Mouse (Mus musculus): ENCODE results near the gene Ehd1. TPM values are rescaled to one million over a fixed set of nuclear protein-coding genes. Genes with fewer than 3 reads are reported as not detected.

Ehd1 gene
- polyA plus RNA-seq, 1 experiment: 96.3 TPM

DNA sequence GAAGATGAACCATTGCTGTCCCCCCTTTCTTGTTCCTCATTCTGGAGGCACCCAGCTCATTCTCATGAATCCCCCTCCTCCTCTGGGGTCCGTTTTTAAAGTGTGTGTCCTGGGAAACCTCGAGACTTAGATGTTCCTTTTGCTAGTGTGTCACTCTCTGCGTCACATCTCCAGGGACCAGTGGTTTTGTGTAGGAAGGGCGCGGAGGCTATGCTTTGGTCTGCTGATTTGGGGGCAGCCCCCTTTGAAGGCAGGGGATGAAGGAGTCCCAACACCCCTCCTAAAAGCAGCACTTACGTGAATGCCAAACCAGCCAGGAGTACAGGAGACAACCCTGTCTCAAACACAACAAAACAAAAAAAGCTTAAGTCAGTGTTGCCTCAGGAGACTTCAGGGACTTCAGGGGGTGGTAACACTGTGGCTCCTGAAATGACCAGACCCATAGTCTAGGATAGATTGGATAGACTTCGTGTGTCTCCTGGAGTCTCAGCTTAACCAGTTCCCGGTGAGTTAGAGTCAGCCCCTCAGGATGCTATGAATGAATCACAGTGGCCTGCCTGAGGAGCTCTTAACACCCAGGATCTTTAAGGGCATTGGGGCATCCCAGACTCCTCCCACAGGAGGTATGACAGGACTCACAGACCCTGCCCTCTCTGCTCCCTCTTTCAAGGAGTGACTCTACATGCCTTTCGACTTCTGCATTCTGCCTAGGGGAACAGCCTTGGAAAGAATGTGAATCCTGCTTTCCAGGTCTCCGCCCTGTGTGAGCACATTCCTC lies 1.3 kb downstream of the Ehd1 start:
- peaks cover 50% of the 10 kb centered on the region for H3K4me1 ChIP-seq (ENCODE audit: control insufficient read depth, insufficient read depth, low read length)
- H3K4me3 ChIP-seq (ENCODE audit: insufficient read depth, low read length): peak overlapping the region; percentile 62
- H3K27ac ChIP-seq (ENCODE audit: insufficient read depth, low read depth, low read length): 0 out of 2 replicates have a peak overlapping the region, but pooled peaks have one; percentile 7
- TF ChIP-seq POLR2A (IDR thresholded peaks at IDR 0.05; ENCODE audit: borderline replicate concordance, low read depth, low read length): no peak

DNA sequence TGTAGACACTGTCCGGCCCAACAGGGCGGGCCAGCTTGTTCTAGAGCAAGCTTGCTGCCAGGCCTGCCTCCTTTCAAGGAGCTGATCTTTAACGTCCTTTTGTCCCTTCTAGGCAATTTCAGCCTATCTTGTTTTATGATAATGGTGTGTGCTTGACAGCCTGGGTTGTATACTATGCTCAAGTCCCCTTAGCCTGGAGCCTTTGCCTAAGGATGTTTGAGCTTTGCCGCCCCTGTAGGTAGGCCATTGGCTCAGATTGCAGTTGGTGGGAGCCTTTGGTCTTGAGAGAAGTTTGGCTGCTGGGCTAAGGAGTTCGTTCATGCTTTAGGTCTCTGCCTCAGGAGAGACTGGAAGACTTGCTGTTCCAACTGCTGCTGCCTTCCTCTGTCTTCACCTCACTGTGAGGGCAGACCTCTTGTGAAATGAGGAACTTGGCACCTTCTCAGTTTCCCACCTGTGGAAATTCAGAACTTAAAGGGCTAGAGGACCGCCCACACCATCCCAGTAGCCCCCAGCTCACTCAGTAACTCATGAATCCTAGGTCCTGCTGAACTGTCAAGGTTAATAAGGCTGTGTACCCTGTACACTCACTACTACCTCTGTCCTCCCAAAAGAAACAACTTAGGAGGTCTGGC lies 2.0 kb downstream of the Ehd1 start:
- Histone ChIP-seq H3K4me1 (ENCODE audit: control insufficient read depth, insufficient read depth, low read length) (peaks cover 43% of the 10 kb centered on the region), H3K4me3 (ENCODE audit: insufficient read depth, low read length) (peak overlapping the region; percentile 62), H3K27ac (ENCODE audit: insufficient read depth, low read depth, low read length) (no peak overlapping the region)
- no peak for TF ChIP-seq POLR2A (IDR thresholded peaks at IDR 0.05; ENCODE audit: borderline replicate concordance, low read depth, low read length)
- TF ChIP-seq CTCF (IDR thresholded peaks at IDR 0.05; ENCODE audit: low read depth, low read length): no peak

DNA sequence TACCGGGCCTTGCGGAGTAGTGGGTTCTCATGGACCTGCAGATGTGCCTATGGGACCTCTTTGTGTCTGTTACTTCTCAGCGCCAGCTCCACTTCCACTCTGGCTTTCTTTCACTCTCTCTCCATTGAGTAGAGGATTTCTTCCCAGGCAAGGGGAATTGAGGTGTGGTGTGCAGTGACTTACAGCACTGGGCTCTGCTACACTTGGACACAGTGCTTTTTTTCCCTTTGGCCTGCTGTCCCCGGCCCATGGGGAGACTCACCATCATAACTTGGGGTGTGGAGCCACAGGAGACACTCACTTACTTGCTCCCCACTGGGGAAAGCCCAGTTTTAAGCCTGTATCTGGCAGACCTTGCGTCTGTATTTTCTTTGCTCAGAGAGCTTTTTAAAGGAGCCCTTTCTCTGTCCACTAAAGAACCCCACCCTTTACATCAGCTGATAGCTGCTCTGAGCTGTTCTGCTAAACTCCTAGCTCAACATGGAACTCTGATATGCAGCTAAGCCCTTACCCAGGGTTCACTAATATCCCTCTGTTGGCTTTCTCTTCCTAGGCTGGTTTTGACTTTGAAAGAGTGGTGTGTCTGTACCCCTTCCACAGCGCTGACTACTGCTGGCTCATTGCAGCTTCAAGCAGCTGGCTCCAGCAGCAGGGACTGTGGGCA lies 3.1 kb downstream of the Ehd1 start:
- Histone ChIP-seq H3K4me1 (ENCODE audit: control insufficient read depth, insufficient read depth, low read length) (peaks cover 32% of the 10 kb centered on the region), H3K27ac (ENCODE audit: insufficient read depth, low read depth, low read length) (no peak overlapping the region), H3K4me3 (ENCODE audit: insufficient read depth, low read length) (0 out of 2 replicates have a peak overlapping the region, but pooled peaks have one; percentile 4)
- no peak for TF ChIP-seq POLR2A (IDR thresholded peaks at IDR 0.05; ENCODE audit: borderline replicate concordance, low read depth, low read length)
- TF ChIP-seq CTCF (IDR thresholded peaks at IDR 0.05; ENCODE audit: low read depth, low read length): no peak

DNA sequence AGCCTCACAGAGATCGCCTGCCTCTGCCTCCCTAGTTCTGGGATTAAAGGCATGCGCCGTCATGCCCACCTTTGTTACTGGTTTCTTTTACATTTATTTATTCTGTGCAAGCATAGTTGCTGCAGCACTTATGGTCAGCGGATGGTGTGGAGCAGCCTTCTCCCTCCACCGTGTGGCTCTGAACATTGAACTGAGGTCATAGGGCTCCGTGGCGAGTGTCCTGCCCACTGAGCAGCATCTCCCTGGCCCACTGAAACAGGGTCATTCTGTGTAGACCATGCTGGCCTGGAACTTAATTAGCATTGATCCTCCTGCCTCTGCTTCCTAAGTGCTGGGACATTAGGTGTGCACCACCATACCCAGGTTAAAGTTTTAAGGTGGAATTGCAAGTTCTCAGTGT lies 4.0 kb downstream of the Ehd1 start:
- peaks cover 25% of the 10 kb centered on the region for H3K4me1 ChIP-seq (ENCODE audit: control insufficient read depth, insufficient read depth, low read length)
- no peak overlapping the region for H3K4me3 ChIP-seq (ENCODE audit: insufficient read depth, low read length)
- H3K27ac ChIP-seq (ENCODE audit: insufficient read depth, low read depth, low read length): no peak overlapping the region
- TF ChIP-seq POLR2A (IDR thresholded peaks at IDR 0.05; ENCODE audit: borderline replicate concordance, low read depth, low read length) (no peak), CTCF (IDR thresholded peaks at IDR 0.05; ENCODE audit: low read depth, low read length) (no peak)

DNA sequence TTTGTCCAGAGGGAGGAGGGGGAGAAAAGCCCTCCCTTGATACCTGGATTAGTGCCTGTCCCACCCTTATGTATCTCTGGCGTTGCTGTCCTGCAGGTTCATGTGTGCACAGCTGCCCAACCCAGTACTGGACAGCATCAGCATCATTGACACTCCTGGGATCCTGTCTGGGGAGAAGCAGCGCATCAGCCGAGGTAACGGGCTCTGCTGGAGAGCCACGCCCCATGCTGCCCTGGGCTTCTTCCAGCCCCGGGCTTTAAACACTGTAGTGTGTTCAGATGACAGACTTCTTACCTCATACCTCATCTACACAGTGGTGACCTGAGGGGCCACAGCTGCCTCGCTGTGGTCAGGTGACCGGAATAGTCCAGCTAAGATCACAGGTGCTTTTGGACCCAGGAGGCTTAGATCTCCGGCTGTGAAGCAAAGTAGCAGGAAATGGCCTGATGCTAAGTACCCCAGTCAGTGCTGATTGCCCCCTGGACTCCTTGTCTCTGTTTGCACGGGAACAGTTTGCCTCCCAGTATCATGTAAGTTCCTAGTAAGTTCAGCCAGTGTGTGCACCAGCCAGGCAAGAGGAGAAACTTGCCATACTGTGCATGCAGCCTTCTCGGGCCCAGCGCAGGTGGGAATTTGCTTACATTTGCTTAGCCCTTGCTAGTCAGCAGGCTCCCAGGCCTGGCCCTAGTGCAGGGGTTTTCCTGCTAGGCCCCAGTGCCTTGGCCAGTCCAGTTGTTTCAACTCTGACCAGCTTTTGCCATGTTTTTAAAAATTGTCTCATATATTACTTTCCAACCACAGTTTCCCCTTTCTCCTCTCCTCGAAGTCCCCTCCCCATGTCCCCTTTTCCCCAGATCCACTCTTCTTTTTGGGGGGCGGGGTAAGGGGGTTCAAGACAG lies 4.8 kb downstream of the Ehd1 start:
- H3K4me3 ChIP-seq (ENCODE audit: insufficient read depth, low read length): no peak overlapping the region
- peaks cover 22% of the 10 kb centered on the region for H3K4me1 ChIP-seq (ENCODE audit: control insufficient read depth, insufficient read depth, low read length)
- H3K27ac ChIP-seq (ENCODE audit: insufficient read depth, low read depth, low read length): no peak overlapping the region
- no peak for TF ChIP-seq CTCF (IDR thresholded peaks at IDR 0.05; ENCODE audit: low read depth, low read length)

DNA sequence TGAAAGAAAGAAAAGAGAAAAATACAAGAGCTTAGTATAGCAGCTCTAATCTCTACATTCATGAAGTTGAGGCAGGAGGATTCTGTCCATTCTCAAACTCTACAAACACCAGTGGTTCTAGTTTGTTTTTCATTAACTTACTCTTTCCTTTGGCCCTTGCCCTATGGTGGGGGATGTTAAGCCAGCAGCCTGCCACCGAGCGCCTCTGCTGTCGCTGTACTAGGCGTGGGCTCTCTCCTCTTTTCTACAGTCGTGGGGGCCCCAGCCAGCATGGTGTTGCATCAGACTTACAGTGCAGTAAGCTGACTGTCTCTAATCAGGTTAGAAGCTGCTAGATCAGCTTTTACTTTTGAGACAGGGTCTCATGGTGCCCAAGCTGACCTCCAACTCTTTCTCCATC lies 6.5 kb downstream of the Ehd1 start:
- no peak overlapping the region for H3K4me3 ChIP-seq (ENCODE audit: insufficient read depth, low read length)
- no peak overlapping the region for H3K27ac ChIP-seq (ENCODE audit: insufficient read depth, low read depth, low read length)
- no peak for TF ChIP-seq CTCF (IDR thresholded peaks at IDR 0.05; ENCODE audit: low read depth, low read length)
- TF ChIP-seq POLR2A (IDR thresholded peaks at IDR 0.05; ENCODE audit: borderline replicate concordance, low read depth, low read length): no peak
- H3K4me1 ChIP-seq (ENCODE audit: control insufficient read depth, insufficient read depth, low read length): peaks cover 25% of the 10 kb centered on the region

DNA sequence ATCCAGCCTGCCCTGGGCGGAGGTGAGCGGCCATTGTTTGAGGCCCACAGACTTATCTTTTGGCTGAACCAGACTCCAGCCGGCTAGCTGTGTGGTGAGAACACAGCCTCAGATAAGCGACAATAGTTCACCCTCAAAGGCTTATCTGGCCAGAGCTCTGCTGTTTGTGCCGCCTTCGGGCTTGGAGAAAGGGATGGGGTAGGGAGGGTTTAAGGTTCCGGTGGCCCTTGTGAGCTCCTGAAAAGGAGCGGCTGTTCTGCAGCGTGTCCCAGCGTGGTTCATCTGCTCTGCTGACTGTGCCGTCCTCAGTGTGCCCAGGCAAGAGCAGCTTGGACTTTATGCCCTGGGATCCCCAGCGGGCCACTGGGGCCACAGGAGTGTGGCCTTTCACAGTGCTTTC lies 8.0 kb downstream of the Ehd1 start:
- Histone ChIP-seq H3K4me1 (ENCODE audit: control insufficient read depth, insufficient read depth, low read length) (peaks cover 19% of the 10 kb centered on the region), H3K27ac (ENCODE audit: insufficient read depth, low read depth, low read length) (no peak overlapping the region), H3K4me3 (ENCODE audit: insufficient read depth, low read length) (no peak overlapping the region)
- TF ChIP-seq POLR2A (IDR thresholded peaks at IDR 0.05; ENCODE audit: borderline replicate concordance, low read depth, low read length) (no peak), CTCF (IDR thresholded peaks at IDR 0.05; ENCODE audit: low read depth, low read length) (no peak)

DNA sequence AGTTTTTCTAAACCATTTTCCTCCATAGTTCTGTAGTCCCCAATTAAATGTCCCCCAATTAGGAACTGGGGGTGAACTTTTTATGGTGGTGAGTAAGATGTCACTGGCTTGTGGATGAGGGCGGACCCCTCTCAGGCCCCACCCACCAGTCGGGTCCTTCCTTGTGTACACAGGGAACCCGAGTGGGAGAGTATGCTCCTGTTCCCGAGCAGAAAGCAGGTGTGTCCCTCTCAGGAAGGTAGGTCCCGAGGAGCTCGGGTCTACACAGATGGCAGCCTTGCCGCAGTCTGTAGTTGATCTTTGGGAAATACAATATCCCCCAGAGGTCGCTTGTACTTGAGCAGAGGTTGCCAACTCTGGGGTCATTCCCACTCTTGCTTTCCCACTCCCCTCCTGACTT lies 8.7 kb downstream of the Ehd1 start:
- Histone ChIP-seq H3K4me1 (ENCODE audit: control insufficient read depth, insufficient read depth, low read length) (peaks cover 19% of the 10 kb centered on the region), H3K4me3 (ENCODE audit: insufficient read depth, low read length) (no peak overlapping the region), H3K27ac (ENCODE audit: insufficient read depth, low read depth, low read length) (no peak overlapping the region)
- no peak for TF ChIP-seq CTCF (IDR thresholded peaks at IDR 0.05; ENCODE audit: low read depth, low read length)
- no peak for TF ChIP-seq POLR2A (IDR thresholded peaks at IDR 0.05; ENCODE audit: borderline replicate concordance, low read depth, low read length)

DNA sequence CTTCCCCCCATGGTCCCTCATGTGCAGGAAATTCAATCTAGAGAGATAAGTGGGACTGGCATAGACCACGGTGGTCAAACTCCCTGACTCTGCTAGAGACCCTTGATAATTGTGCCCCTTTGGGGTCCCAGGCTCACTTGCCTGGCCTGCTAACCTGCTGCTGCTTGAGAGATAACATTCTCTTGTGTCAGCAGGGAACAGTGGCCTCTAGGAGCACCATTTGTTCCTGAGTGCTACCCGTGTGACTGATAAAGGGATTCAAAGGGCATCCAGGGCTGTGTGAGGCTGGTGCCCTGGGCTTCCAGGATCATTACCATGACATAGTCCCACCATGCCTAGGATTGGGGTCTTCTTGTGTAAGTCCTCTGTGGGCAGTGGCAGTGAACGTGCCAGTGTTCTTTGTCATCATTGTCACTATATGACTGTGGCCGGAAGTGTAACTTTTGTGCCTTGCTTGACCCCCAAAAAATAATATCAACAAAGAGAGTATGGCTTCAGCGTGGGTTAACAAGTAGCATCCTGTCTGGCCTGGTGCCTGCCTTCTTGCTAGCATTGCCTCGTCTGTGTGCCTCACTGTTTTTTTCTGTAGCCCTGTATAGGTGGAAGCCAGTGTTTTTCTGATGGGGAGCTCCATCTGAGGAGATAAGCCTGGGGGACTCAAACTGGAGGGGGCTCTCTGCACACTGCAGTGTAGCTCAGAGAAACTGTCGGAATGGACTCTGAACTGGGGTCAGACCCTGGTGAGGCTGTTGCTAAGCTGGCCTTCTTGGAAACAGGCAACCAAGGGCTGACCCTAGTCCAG lies 9.3 kb downstream of the Ehd1 start:
- Histone ChIP-seq H3K4me1 (ENCODE audit: control insufficient read depth, insufficient read depth, low read length) (peaks cover 22% of the 10 kb centered on the region), H3K4me3 (ENCODE audit: insufficient read depth, low read length) (no peak overlapping the region), H3K27ac (ENCODE audit: insufficient read depth, low read depth, low read length) (no peak overlapping the region)
- no peak for TF ChIP-seq POLR2A (IDR thresholded peaks at IDR 0.05; ENCODE audit: borderline replicate concordance, low read depth, low read length)
- TF ChIP-seq CTCF (IDR thresholded peaks at IDR 0.05; ENCODE audit: low read depth, low read length): no peak

Measured in bone marrow macrophage, adult 2 months (primary cell).